Mouse (Mus musculus) spleen, postnatal 14 days (tissue): ENCODE measurements around the gene Poll.
"Not testable (repeated sequence)": the region's sequence is repeated elsewhere in the genome, so short reads cannot be mapped to it uniquely, and the experiment has no call there.

Source experiments
- DNase-seq, 2 experiments: peaks; one replicate each; pipeline ENCODE4 v3.0.0; 2021 to 2022; ENCODE audit warnings: low spot score in 2 of 2

Gene Poll

DNA sequence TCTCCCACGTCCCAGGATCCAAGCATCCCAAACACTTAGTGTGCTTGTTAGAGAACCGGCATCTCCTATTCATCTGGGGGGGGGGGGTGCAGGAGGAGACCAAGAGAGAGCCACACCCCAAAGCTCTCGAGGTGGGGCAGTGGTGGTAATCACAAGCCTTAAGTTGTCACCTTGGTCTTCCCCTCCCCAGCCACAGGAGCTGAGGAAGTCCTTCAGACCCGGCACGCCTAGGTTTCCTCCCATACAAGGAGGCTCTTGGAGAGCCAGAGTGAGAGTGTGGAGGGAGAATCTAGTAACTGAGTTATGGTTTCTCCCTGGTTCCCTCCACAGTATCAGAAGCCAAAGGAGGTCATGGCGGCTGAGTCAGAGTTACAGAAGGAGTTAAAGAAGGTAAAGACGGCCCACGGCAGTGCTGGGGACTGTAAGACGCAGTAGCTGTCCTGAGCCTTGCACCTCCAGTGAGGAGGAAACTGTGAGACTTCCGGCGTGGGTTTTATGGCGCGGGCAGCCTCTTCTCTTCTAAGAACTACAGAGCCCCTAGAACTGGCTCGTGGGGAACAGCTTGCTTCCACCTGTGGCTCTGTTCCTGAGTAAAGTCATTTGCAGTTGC, 16.9 kb upstream of the Poll start:
- no peak for DNase-seq

GRCm38 (mm10) chr19:45575632-45576001, 15.3 kb upstream of the Poll start:
- DNase-seq, result no peak

DNA sequence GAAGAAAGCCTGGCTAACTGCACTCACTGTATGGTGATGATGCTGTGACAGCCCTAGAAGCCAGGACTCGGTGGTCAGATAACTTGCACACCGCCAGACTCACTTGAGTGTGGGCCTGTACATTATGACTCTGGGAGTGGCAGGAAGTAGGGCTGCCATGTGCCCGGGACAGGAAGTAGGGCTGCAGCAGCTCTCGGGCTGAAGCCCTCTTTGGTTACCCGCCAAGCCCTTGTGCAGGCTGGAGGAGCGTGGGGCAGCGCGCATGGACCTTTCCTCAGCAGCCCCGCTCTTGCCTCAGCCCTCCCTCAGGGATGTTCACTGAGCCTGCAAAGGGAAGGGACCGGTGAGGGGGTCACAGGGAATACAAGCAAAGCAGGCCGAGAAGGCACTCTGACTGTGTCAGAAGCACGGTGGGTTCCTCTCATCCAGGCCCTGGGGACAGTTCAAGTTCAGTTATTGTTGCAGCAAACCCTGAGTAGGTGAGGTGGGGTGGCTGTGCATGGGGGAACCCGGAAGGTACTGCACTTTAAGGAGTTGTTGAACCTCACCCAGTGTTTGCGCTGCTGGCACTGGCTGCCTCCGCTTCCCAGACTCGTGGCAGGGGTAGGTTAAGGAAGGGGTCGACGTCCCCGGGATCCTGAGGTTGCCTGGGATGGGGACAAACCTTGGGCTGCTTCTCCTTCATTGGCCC, 14.8 kb upstream of the Poll start:
- DNase-seq, result peak in 1 of 2 experiments; percentile 37

- no peak for DNase-seq
Measured at GRCm38 (mm10) chr19:45574339-45574898, 14.1 kb upstream of the Poll start.

DNA sequence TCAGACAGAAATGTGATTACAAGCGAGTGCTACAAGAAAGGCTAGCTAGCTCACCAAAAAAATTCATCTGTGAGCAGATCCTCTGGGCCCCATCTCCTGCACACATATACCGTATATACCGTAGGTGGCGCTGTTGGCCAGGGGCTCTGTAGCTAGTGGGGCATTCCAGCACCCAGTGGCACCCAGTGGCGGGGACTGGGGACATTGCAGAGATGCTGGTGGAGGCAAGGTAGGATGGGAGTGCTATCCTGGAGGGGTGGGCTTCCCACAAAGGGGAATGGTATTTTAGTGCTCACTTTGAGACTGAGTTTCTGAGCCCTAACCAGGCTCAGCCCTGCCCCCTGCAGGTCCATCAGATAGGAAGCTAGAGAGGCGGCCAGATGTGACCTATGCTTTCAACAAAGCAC, 13.5 kb upstream of the Poll start:
- peak; percentile 58 to 70 for DNase-seq

DNA sequence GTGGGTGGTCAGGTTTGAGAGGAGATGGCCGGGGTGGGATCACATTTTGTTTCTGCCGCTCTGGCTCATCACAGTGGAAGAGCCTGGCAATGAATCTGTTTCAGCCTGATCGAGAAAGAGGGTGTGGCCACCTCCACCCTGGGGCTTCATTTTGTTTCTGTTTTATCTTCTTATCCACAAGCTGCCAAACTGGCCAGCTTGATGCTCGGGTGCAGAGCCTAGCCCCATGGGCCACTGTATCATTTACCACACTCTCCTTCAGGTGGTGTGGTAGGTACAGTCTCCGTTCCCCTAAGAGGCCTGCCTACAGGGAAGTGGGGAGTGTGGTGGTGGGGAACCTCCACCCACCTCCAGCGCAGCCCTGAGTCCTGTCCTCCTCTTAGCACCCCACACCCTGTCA, 12.7 kb upstream of the Poll start:
- DNase-seq, result no peak

DNA sequence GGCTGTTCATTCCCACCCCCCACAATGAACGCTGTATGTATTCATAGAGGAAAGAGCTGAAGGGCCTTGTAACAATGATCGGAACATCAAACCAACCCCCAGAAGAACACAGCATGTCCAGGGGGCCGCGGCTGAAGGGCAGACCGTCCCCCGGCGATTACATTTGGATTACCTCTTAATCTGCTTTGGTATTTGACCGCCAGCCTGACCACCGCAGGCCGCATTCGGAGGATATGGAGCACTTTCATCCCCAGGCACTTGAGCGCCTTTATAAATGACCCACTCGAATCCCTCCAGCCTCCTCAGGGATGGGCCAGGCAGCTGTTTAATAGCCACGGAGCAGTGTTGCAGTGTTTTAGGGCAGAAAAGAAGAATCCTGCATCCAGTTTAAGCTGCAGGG, 7.0 kb upstream of the Poll start:
- DNase-seq, result no peak

- no peak for DNase-seq
Measured at GRCm38 (mm10) chr19:45565925-45566715, 5.8 kb upstream of the Poll start.

GRCm38 (mm10) chr19:45554136-45554535, 6.2 kb downstream of the Poll start:
- DNase-seq, result no peak

DNA sequence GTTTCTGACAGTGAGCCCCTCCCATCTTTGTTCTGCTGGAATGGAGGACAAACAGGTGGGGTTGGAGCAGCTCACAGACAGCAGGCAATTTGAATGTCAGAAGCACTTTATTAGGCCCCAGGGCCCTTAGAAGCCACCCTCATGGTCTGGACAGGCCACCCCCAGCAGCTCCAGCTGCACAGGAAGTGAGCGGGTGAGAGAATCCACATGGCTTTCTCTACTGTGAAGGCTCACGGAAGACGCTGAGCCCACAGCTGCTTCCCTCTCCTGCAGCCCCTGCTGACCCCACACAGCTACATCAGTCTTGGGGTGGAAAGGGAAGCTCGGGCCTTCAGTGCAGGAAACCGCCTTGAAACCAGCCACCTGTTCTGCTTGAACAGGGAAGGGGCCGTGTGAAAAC, 8.1 kb downstream of the Poll start:
- DNase-seq, result no peak

DNA sequence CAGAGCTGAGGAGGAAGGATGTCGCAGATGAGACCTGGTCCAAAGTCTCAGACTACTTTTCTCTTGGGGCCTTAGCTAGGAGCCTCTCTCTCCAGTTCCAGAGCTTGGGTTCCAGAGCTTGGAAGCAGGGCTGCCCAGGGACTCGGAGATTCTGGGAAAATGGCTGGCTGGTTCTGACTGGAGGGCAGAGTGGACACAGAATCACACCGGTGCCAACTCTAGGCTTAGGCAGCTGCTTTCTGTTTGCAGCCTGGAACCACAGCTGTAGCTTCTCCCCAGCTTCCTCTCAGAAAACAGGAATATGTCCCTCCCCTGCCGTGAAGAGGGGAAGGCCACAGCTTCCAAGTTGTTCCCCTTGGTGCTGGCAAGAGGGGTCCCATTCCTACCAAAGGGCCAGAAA, 10.4 kb downstream of the Poll start:
- no peak for DNase-seq

- no peak for DNase-seq
Measured at GRCm38 (mm10) chr19:45549128-45549915, 11.0 kb downstream of the Poll start.

- DNase-seq, result not testable (repeated sequence)
Measured at GRCm38 (mm10) chr19:45548196-45548595, 12.1 kb downstream of the Poll start.

DNA sequence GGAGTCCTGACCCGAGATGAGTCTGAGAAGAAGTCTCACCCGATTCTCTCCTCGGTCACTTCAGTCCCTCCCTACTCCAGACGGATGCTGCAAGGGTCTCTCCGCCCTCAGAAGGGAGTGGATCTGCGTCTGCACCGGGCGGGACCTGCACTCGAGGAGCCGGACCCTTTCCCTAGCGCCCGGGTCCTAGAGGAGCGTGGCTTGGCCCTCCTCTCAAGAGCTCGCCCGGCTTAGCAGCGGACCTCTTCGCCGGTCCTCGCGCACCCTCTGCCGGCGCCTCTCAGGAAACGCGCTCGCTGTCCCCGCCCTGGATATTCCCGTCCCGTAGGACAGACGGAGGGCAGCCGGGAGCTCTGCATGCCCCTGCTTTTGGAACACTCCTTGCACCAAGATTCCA, 15.4 kb downstream of the Poll start:
- peak; percentile 62 to 76 for DNase-seq

GRCm38 (mm10) chr19:45544152-45544924, 16.0 kb downstream of the Poll start:
- no peak for DNase-seq

DNA sequence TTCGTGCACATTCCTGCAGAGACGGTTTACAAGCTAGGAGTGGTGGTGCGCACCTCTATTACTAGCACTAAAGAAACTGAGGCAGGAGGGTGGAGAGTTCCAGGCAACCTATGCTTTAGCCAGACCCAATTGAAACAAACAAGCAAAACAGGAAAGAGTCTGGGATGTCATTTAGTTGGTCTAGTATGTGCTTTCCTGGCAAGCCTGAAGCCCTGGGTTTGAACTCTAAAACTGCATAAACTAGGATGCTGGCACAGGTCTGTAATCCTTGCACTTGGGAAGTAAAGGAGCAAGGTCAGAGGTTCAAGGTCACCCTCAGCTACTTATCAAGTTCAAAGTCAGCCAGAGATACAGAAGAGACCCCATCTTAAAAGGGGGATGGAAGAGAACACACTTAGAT, 18.3 kb downstream of the Poll start:
- no peak for DNase-seq

DNA sequence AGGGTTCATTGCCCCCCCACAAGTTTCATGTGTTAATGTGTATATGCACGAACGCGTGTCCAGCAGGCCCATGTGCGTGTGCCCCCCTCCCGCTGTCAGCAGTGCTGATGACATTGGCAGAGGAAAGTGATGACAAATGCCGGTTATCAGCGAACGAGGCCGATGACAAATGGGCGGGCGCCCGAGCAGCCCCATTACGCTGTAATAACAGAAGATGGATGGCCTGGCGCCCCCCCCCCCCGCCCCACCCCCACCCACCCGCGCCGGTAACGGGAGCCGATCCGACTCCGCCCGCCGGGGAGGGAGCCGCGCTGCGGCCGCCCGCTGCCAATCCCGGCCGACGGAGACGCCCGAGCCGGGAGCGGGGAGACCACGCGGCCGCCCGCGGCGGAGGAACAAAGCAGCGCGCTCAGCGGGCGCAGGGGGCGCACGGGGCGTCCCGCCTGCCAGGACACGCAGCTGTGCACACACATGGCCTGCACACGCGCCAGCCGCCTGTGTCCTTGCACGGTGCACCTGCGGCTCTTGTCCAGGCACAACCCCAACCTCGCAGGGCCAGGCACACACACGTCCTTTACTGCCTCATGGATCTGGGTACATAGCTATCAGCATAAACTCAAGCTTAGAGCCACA, 18.8 kb downstream of the Poll start:
- DNase-seq, result no peak

- no peak for DNase-seq
Measured at GRCm38 (mm10) chr19:45540657-45541408, 19.5 kb downstream of the Poll start.

GRCm38 (mm10) chr19:45537505-45537904, 22.8 kb downstream of the Poll start:
- DNase-seq, result peak in 1 of 2 experiments; percentile 63

DNA sequence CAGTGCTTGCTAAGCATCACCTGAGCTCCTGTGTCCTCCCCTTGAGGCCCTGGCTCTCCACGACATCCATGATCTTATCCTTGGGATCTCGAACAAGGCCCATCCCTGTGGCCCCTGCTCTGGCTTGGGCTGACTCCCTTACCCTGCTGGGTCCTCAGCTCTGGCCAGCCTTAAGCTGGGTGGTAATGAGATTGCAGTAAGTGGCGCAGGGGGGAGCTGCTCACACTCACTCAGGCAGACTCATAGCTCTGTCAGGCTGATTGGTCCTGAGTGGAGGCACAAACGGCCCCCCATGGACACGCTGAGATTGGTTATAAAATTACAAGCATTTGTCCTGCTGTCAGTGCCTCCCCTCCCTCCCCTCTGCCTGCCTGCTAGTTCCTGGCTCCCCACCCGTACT, 24.4 kb downstream of the Poll start:
- no peak for DNase-seq
